Mouse (Mus musculus): ENCODE results near the gene Zbtb16. TPM values are rescaled to one million over a fixed set of nuclear protein-coding genes. Genes with fewer than 3 reads are reported as not detected.

The Zbtb16 gene
- polyA plus RNA-seq, 1 experiment from 2014 or later, result 2.3 TPM

DNA sequence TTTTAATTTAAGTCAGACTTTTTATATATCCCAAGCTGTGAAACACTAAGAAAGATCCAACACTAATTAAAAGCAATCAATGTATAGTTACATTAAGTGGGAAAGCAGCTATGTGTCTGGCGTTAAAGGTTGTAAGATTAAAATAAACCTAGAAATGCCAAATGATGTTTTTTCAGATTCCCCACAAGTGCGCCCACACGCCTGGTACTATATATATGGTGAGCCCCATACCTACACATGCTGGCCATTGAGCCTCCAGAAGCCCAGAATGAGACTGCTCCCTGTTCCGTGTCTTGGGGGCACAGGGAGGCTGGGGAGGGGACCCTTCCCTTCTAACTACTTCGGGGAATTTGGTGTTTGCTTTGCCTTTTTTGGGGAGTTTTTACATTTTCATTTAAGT lies 34.7 kb downstream of the Zbtb16 start:
- no peak for ATAC-seq (replicated peaks; ENCODE audit: low FRiP score)
- H3K4me1 ChIP-seq (replicated peaks; ENCODE audit: control insufficient read depth, insufficient read depth, low read length), result peaks cover 14% of the 10 kb centered on the region

DNA sequence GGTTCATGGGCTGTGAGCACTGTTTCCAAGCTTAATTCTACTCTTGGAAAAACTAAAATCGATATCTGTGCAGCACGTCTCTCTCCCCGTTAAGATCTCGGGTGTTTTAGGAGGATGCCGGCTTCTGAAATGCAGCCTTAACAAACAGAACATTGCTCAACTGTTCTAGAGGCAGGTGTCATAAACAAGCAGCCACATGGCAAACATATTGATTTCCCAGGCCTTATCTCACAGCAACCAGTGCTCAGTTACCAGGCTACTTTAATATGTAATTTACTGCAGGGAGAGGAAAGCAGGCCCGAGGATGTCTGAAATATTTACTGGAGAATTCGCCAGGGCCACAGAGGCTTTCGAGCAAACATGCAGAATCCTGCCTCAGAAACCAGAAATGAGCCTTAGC lies 35.4 kb downstream of the Zbtb16 start:
- no peak overlapping the region for H3K9ac ChIP-seq (ENCODE audit: low read depth, low read length)
- H3K27me3 ChIP-seq (replicated peaks; ENCODE audit: control insufficient read depth, insufficient read depth, low read length), result peaks cover 22% of the 10 kb centered on the region
- peak; percentile 47; the same call in 1 of the 2 replicates for ATAC-seq (replicated peaks; ENCODE audit: low FRiP score)

More for the DNA sequence above, 34.7 kb downstream of the Zbtb16 start:
- H3K9ac ChIP-seq (ENCODE audit: low read depth, low read length), result no peak overlapping the region
- WGBS, result 83% methylated on average over 5 of the region's 5 CpGs
- H3K27ac ChIP-seq (ENCODE audit: low read depth, low read length), result no peak overlapping the region
- no peaks in the 10 kb centered on the region for H3K9me3 ChIP-seq (ENCODE audit: control insufficient read depth, low read length)
- no peak overlapping the region for H3K4me2 ChIP-seq
- no peak overlapping the region for H3K4me3 ChIP-seq (ENCODE audit: low read depth, low read length)
- no peaks in the 10 kb centered on the region for H3K36me3 ChIP-seq (ENCODE audit: control insufficient read depth, insufficient read depth, low read length)
- peaks cover 21% of the 10 kb centered on the region for H3K27me3 ChIP-seq (replicated peaks; ENCODE audit: control insufficient read depth, insufficient read depth, low read length)
- no peak for DNase-seq (ENCODE audit: low spot score)

DNA sequence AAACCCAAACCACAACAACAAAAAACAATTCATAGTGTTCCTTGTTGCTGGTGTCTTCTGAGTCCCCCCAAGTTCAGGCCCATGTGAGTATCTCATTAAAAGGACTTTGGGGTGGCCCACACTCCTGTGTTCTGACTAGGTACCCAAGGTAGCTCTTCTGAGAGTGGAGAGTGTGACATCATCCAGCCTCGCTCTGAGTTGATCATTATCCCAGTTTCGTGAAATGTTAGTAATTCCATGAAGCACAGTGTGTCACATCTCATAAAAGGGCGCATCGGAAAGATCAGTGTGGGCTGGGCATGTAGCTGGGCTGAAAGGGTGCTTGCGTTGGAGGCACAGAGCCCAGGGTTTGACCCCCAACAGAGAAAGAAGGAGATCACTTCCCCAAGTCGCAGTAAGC lies 38.0 kb downstream of the Zbtb16 start:
- peaks cover 35% of the 10 kb centered on the region for H3K4me1 ChIP-seq (replicated peaks; ENCODE audit: control insufficient read depth, insufficient read depth, low read length)
- peaks cover 28% of the 10 kb centered on the region for H3K27me3 ChIP-seq (replicated peaks; ENCODE audit: control insufficient read depth, insufficient read depth, low read length)
- H3K9me3 ChIP-seq (ENCODE audit: control insufficient read depth, low read length), result no peaks in the 10 kb centered on the region
- H3K27ac ChIP-seq (ENCODE audit: low read depth, low read length), result no peak overlapping the region
- H3K9ac ChIP-seq (ENCODE audit: low read depth, low read length), result no peak overlapping the region
- ATAC-seq (replicated peaks; ENCODE audit: low FRiP score), result no peak
- H3K4me2 ChIP-seq, result no peak overlapping the region
- no peak for DNase-seq (ENCODE audit: low spot score)
- no peak overlapping the region for H3K4me3 ChIP-seq (ENCODE audit: low read depth, low read length)
- 78% methylated on average over 6 of the region's 6 CpGs for WGBS
- no peaks in the 10 kb centered on the region for H3K36me3 ChIP-seq (ENCODE audit: control insufficient read depth, insufficient read depth, low read length)

More for the DNA sequence above, 35.4 kb downstream of the Zbtb16 start:
- no peaks in the 10 kb centered on the region for H3K36me3 ChIP-seq (ENCODE audit: control insufficient read depth, insufficient read depth, low read length)
- no peak overlapping the region for H3K27ac ChIP-seq (ENCODE audit: low read depth, low read length)
- H3K9me3 ChIP-seq (ENCODE audit: control insufficient read depth, low read length), result no peaks in the 10 kb centered on the region
- peaks cover 13% of the 10 kb centered on the region for H3K4me1 ChIP-seq (replicated peaks; ENCODE audit: control insufficient read depth, insufficient read depth, low read length)
- DNase-seq (ENCODE audit: low spot score), result no peak
- H3K4me3 ChIP-seq (ENCODE audit: low read depth, low read length), result no peak overlapping the region
- no peak overlapping the region for H3K4me2 ChIP-seq
- 51% methylated on average over 8 of the region's 8 CpGs for WGBS

DNA sequence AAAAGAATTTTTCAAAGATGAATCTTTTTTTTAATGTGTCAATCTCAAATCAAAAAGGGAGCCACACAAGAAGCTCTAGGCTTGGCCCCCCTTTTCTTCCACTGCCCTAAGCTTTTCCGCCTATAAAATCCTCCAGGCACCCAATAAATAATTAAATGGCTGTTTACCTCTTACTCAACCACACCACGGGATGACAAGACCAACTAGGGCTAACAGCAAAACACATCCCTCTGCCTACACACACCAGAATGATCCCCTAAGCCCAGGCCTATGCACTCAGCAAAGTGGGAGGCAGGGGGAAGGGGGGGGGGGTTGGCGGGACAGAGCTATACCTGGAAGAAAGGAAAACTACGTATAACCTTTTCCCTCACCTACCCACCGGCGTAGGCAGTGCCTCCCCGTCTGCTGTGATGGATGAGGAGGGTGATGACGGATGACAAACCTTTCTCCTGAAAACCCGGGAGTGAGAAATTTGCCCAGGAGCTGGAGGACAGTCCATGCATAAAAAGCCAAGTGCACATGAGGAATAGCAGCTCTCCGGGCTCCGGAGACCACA lies 39.7 kb downstream of the Zbtb16 start:
- H3K9ac ChIP-seq (ENCODE audit: low read depth, low read length), result no peak overlapping the region
- no peak overlapping the region for H3K4me3 ChIP-seq (ENCODE audit: low read depth, low read length)
- H3K4me1 ChIP-seq (replicated peaks; ENCODE audit: control insufficient read depth, insufficient read depth, low read length), result peaks cover 39% of the 10 kb centered on the region
- 45% methylated on average over 11 of the region's 11 CpGs for WGBS
- DNase-seq (ENCODE audit: low spot score), result no peak
- H3K36me3 ChIP-seq (ENCODE audit: control insufficient read depth, insufficient read depth, low read length), result no peaks in the 10 kb centered on the region
- H3K27ac ChIP-seq (ENCODE audit: low read depth, low read length), result no peak overlapping the region
- H3K4me2 ChIP-seq, result no peak overlapping the region
- no peak for ATAC-seq (replicated peaks; ENCODE audit: low FRiP score)
- H3K27me3 ChIP-seq (replicated peaks; ENCODE audit: control insufficient read depth, insufficient read depth, low read length), result peaks cover 37% of the 10 kb centered on the region
- H3K9me3 ChIP-seq (ENCODE audit: control insufficient read depth, low read length), result no peaks in the 10 kb centered on the region

DNA sequence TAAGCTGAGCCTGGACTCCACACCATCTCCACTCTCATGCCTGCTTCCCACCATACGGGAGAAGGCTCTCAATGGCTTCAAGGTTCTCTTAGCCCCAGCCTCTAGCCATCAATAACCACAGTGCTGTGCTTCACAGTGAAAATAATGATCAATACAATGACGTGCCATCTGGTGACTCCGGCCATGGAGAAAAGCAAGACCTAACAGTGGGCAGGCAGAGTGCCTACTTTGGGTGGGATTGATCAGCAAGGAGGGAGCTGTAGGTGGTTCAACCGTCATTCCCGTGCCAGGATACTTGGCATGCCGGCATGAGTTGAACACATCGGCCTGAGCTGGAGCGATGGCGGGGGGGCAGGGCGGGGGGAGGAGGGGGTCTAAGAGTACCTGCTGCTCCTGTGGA lies 40.3 kb downstream of the Zbtb16 start:
- DNase-seq (ENCODE audit: low spot score) (no peak), ATAC-seq (replicated peaks; ENCODE audit: low FRiP score) (no peak)
- Histone ChIP-seq H3K27me3 (replicated peaks; ENCODE audit: control insufficient read depth, insufficient read depth, low read length) (peaks cover 42% of the 10 kb centered on the region), H3K36me3 (ENCODE audit: control insufficient read depth, insufficient read depth, low read length) (no peaks in the 10 kb centered on the region), H3K4me2 (no peak overlapping the region; the same call in 1 of the 2 replicates), H3K27ac (ENCODE audit: low read depth, low read length) (no peak overlapping the region), H3K4me1 (replicated peaks; ENCODE audit: control insufficient read depth, insufficient read depth, low read length) (peaks cover 37% of the 10 kb centered on the region), H3K9me3 (ENCODE audit: control insufficient read depth, low read length) (no peaks in the 10 kb centered on the region), H3K4me3 (ENCODE audit: low read depth, low read length) (no peak overlapping the region), H3K9ac (ENCODE audit: low read depth, low read length) (0 out of 2 replicates have a peak overlapping the region, but pooled peaks have one; percentile 16)
- 57% methylated on average over 10 of the region's 10 CpGs for WGBS

DNA sequence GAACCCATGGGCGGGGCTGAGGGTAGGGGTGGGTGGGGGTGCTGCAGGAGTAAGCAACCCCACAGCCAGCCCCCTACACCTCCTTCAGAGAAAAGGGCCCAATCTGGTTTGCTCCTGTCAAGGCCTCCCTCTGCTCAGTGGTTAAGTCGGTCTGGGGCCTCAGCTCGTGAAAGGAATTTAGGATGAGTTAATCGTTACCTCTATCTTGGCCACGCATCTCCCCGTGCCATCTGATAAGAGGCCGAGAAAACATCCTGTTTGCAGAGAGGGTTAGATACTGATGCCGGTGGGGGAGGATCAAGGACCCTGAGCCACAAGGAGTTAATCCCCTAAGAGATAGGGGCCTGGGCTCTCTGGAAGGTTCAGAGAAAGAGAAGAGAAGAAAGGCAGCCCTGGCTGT lies 40.9 kb downstream of the Zbtb16 start:
- H3K9me3 ChIP-seq (ENCODE audit: control insufficient read depth, low read length), result no peaks in the 10 kb centered on the region
- peaks cover 43% of the 10 kb centered on the region for H3K27me3 ChIP-seq (replicated peaks; ENCODE audit: control insufficient read depth, insufficient read depth, low read length)
- H3K4me1 ChIP-seq (replicated peaks; ENCODE audit: control insufficient read depth, insufficient read depth, low read length), result peaks cover 34% of the 10 kb centered on the region
- 10% methylated on average over 8 of the region's 8 CpGs for WGBS
- ATAC-seq (replicated peaks; ENCODE audit: low FRiP score), result no peak; the same call in 1 of the 2 replicates
- no peak overlapping the region for H3K27ac ChIP-seq (ENCODE audit: low read depth, low read length)
- peak overlapping the region; percentile 16; the same call in 1 of the 2 replicates for H3K9ac ChIP-seq (ENCODE audit: low read depth, low read length)
- no peak overlapping the region for H3K4me3 ChIP-seq (ENCODE audit: low read depth, low read length)
- peak overlapping the region; percentile 40 for H3K4me2 ChIP-seq
- no peak for DNase-seq (ENCODE audit: low spot score)
- H3K36me3 ChIP-seq (ENCODE audit: control insufficient read depth, insufficient read depth, low read length), result no peaks in the 10 kb centered on the region

DNA sequence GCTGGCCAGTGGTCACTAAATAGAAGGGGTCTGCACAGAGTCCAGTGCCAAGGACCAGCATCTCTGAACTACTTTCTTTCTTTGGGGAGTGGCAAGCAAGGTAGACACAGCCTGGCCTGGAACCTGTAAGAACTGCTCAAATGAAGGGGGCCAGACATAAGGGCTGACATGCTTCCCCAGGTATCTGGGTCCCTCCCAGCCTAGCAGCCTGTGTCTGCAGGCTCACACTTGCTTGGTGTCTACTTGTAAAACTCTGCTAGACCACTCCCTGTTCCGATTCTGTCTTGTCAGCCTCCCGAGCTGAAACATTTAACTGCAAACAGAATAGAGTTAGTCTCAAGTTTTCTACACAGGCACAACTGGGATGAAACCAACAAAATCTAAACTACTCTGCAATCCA lies 41.6 kb downstream of the Zbtb16 start:
- H3K9ac ChIP-seq (ENCODE audit: low read depth, low read length), result no peak overlapping the region
- H3K27ac ChIP-seq (ENCODE audit: low read depth, low read length), result no peak overlapping the region; the same call in 1 of the 2 replicates
- no peak overlapping the region for H3K4me2 ChIP-seq
- H3K4me1 ChIP-seq (replicated peaks; ENCODE audit: control insufficient read depth, insufficient read depth, low read length), result peaks cover 34% of the 10 kb centered on the region
- DNase-seq (ENCODE audit: low spot score) (no peak), ATAC-seq (replicated peaks; ENCODE audit: low FRiP score) (no peak)
- no peaks in the 10 kb centered on the region for H3K9me3 ChIP-seq (ENCODE audit: control insufficient read depth, low read length)
- H3K4me3 ChIP-seq (ENCODE audit: low read depth, low read length), result no peak overlapping the region
- WGBS, result 50% methylated on average over 2 of the region's 2 CpGs
- no peaks in the 10 kb centered on the region for H3K36me3 ChIP-seq (ENCODE audit: control insufficient read depth, insufficient read depth, low read length)
- H3K27me3 ChIP-seq (replicated peaks; ENCODE audit: control insufficient read depth, insufficient read depth, low read length), result peaks cover 41% of the 10 kb centered on the region

DNA sequence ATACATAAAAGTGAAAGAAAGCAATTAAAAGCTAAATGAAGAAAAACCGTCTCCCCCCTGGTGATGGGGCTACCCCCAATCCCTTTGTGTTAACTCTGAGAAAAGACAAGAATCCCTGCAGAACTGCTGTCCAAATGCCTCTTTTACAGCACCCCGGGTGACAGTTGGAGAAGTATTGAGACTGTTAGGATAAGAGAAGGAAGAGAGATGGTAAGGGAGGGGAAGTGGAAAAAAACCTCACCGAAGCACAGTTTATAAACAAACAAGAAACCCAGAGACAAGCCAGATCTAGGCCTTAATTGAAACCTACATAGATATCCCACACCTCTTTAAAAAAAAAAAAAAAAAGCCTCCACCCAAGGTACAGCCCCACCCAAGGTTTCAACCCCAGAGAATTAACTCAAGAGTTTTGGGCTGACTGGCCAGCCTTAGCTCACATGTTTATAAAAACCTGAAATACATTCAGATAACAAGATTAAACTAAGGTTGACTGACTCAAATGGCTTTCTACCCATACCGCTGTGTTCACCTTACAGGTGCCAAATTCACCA lies 42.3 kb downstream of the Zbtb16 start:
- Histone ChIP-seq H3K27ac (ENCODE audit: low read depth, low read length) (no peak overlapping the region), H3K36me3 (ENCODE audit: control insufficient read depth, insufficient read depth, low read length) (no peaks in the 10 kb centered on the region), H3K4me2 (no peak overlapping the region), H3K27me3 (replicated peaks; ENCODE audit: control insufficient read depth, insufficient read depth, low read length) (peaks cover 44% of the 10 kb centered on the region), H3K9me3 (ENCODE audit: control insufficient read depth, low read length) (no peaks in the 10 kb centered on the region), H3K9ac (ENCODE audit: low read depth, low read length) (no peak overlapping the region), H3K4me3 (ENCODE audit: low read depth, low read length) (no peak overlapping the region), H3K4me1 (replicated peaks; ENCODE audit: control insufficient read depth, insufficient read depth, low read length) (peaks cover 34% of the 10 kb centered on the region)
- 47% methylated on average over 4 of the region's 4 CpGs for WGBS
- DNase-seq (ENCODE audit: low spot score) (no peak), ATAC-seq (replicated peaks; ENCODE audit: low FRiP score) (no peak)

DNA sequence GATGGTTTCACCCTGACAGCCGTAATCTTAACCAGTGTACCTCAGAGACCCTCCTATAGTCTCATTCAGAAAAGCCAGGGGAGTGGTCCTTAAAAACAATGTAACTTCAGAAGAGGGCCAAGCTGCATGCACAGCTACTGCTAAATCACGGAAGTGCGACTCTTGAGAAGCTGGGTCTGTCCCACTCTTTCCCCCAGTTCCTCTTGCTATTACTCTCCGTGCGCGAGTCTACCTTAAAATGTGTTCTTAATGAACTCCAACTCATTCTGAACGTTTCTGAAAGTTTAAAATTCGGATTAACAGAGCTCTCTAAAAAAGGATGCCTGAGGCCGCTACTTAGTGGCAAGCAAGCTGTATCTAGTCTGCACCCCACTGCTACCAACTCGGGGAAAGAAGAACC lies 45.4 kb downstream of the Zbtb16 start:
- no peak overlapping the region for H3K4me2 ChIP-seq
- no peaks in the 10 kb centered on the region for H3K36me3 ChIP-seq (ENCODE audit: control insufficient read depth, insufficient read depth, low read length)
- H3K27me3 ChIP-seq (replicated peaks; ENCODE audit: control insufficient read depth, insufficient read depth, low read length), result peaks cover 34% of the 10 kb centered on the region
- 79% methylated on average over 10 of the region's 10 CpGs for WGBS
- peaks cover 32% of the 10 kb centered on the region for H3K4me1 ChIP-seq (replicated peaks; ENCODE audit: control insufficient read depth, insufficient read depth, low read length)
- H3K4me3 ChIP-seq (ENCODE audit: low read depth, low read length), result no peak overlapping the region
- ATAC-seq (replicated peaks; ENCODE audit: low FRiP score), result no peak
- DNase-seq (ENCODE audit: low spot score), result no peak
- no peaks in the 10 kb centered on the region for H3K9me3 ChIP-seq (ENCODE audit: control insufficient read depth, low read length)
- H3K9ac ChIP-seq (ENCODE audit: low read depth, low read length), result no peak overlapping the region
- no peak overlapping the region for H3K27ac ChIP-seq (ENCODE audit: low read depth, low read length)
